Mouse (Mus musculus) small intestine, adult 2 months (tissue): ENCODE results near the gene Cdk14.

Experiments
- CTCF ChIP-seq: fragments of 200-500 bp; IDR thresholded peaks from 2 replicates; pipeline ENCODE4 v1.5.1; 2012; ENCODE audit warnings: low read depth, mild to moderate bottlenecking, control low read depth, inconsistent platforms, low read length, moderate library complexity, mixed read lengths; ENCODE audit not compliant: insufficient replicate concordance, insufficient read length; ENCODE audit errors: extremely low read depth
- POLR2A ChIP-seq: fragments of 200-500 bp; IDR thresholded peaks from 2 replicates; pipeline ENCODE4 v1.6.1; 2012; ENCODE audit warnings: low read depth, mild to moderate bottlenecking, control low read depth, inconsistent platforms, low read length, moderate library complexity

DNA sequence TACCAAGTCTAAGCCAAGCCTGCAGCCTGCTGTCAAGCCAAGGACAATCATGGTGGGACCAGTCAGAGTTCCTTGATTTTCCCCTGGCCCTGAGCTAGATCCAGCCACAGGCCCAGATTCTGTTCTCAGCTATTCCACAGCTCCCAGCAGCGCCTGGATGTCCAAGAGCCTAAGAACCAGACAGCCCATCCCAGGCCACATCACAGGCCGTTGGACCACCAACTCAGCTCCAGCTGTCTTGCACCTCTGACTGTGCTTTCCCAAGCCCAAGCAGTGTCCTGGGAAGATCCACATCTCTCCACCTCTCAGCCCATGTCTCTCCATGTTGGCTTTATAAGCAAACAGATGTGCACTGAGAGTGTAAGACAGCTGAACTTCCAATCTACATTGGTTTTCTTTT is 114.8 kb downstream of the Cdk14 start:
- TF ChIP-seq CTCF, result no peak
- no peak for TF ChIP-seq POLR2A
